Mouse (Mus musculus) spleen, adult 2 months (tissue): ENCODE data around the gene Fndc3a.

ENCODE experiments used
- CTCF ChIP-seq: fragments of 200-500 bp; IDR thresholded peaks from 2 replicates; pipeline ENCODE4 v1.5.1; 2011; ENCODE audit warnings: mild to moderate bottlenecking, inconsistent platforms; ENCODE audit not compliant: insufficient read depth, insufficient read length, insufficient replicate concordance; ENCODE audit errors: extremely low read depth
- POLR2A ChIP-seq: fragments of 200-500 bp; IDR thresholded peaks from 2 replicates; pipeline ENCODE4 v1.6.1; 2011; ENCODE audit warnings: low read depth, low read length, inconsistent platforms

GRCm38 (mm10) chr14:72580991-72581390 lies 128.8 kb downstream of the Fndc3a start:
- TF ChIP-seq CTCF (no peak), POLR2A (no peak)
